Mouse (Mus musculus) embryonic fibroblast, embryonic 13.5 days (primary cell): ENCODE measurements at regions not wholly inside any gene's neighbourhood (a gene's known extent, or its start where the extent isn't known, plus 50 kb on each side); places are given as distances from the start of the nearest gene placed in this dataset.

Experiments
- CTCF ChIP-seq: IDR thresholded peaks from 2 replicates; pipeline ENCODE4 v1.5.1; 2011; ENCODE audit warnings: mild to moderate bottlenecking, control low read depth, low read length, moderate library complexity, borderline replicate concordance; ENCODE audit not compliant: insufficient read depth
- POLR2A ChIP-seq: IDR thresholded peaks from 2 replicates; pipeline ENCODE4 v1.6.1; 2011; ENCODE audit warnings: low read depth, mild to moderate bottlenecking, control low read depth, low read length, moderate library complexity

- TF ChIP-seq CTCF (no peak), POLR2A (no peak)
These were observed 91.5 kb downstream of the Tmem17 start for GRCm38 (mm10) chr11:22603397-22603796.
